23 mouse cellular contexts compared by ENCODE assay signal in the genomic region with DNA sequence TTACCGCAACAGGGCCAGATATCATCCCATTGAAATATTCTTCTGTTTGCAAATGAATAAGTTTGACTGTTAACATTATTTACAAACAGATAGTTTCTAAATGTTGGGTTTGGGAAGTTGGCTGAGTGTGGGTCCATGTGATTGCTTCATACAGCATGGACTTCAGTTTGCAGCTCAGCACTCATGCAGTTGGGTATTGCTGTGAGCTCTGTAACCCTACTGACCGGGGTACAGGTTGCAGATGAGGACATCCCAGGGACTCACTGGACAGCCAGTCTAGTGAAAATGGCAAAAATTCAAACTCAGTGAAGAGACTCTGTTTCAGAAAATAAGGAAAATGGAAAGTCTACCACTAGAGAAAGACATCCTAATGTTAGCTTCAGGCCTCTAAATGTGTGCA.
"Had no signal": no experiment of that assay in that cellular context is flagged by ENCODE, and none has a peak within 500 bp of the region (broad histone marks: within the 10 kb centered on the region; RNA-seq: fewer than 3 reads in every experiment).

No protein-coding gene starts in this region.

- H3K9ac ChIP-seq: heart, embryonic 12.5 days; hindbrain, embryonic 13.5 days; hindbrain, embryonic 15.5 days; kidney, embryonic 15.5 days; limb, embryonic 13.5 days; limb, embryonic 15.5 days; liver, embryonic 12.5 days had no signal

- H3K27ac ChIP-seq: heart, embryonic 10.5 days; hindbrain, embryonic 13.5 days; hindbrain, embryonic 15.5 days; hindbrain, postnatal 0 days; kidney, embryonic 15.5 days; kidney, postnatal 0 days; limb, embryonic 13.5 days; limb, embryonic 15.5 days; liver, embryonic 12.5 days had no signal

- DNase-seq: gastrocnemius, postnatal 14 days; gastrocnemius, postnatal 36 days; heart, adult 18-20 months; heart, postnatal 10 days; kidney, adult 11 months; kidney, adult 2 months; kidney, adult 9 months; kidney, postnatal 14 days; kidney, postnatal 36 days; layer of hippocampus, adult 9-11 months; layer of hippocampus, postnatal 36 days; left cerebral cortex, postnatal 4 days had no signal

- H3K4me3 ChIP-seq: heart, embryonic 10.5 days; heart, embryonic 12.5 days; hindbrain, embryonic 13.5 days; hindbrain, embryonic 15.5 days; kidney, embryonic 15.5 days; limb, embryonic 13.5 days; limb, embryonic 15.5 days; liver, embryonic 12.5 days had no signal

- H3K9me3 ChIP-seq: heart, embryonic 10.5 days; heart, embryonic 12.5 days; hindbrain, embryonic 13.5 days; hindbrain, embryonic 15.5 days; kidney, embryonic 15.5 days; limb, embryonic 13.5 days; limb, embryonic 15.5 days; liver, embryonic 12.5 days had no signal

- H3K4me2 ChIP-seq: heart, embryonic 12.5 days; hindbrain, embryonic 13.5 days; hindbrain, embryonic 15.5 days; kidney, embryonic 15.5 days; limb, embryonic 13.5 days; limb, embryonic 15.5 days; liver, embryonic 12.5 days had no signal

- ATAC-seq: hindbrain, postnatal 0 days; intestine, embryonic 16.5 days; liver, embryonic 12.5 days had no signal

- H3K27me3 ChIP-seq: heart, embryonic 12.5 days; hindbrain, embryonic 13.5 days; hindbrain, embryonic 15.5 days; kidney, embryonic 15.5 days; limb, embryonic 13.5 days; limb, embryonic 15.5 days; liver, embryonic 12.5 days had no signal
